Mouse (Mus musculus) heart, adult 8-10 months (tissue): ENCODE data around the gene Smim26. TPM values are rescaled to one million over a fixed set of nuclear protein-coding genes. Genes with fewer than 3 reads are reported as not detected.
"Not testable (repeated sequence)": the region's sequence is repeated elsewhere in the genome, so short reads cannot be mapped to it uniquely, and the experiment has no call there.

ENCODE experiments used
- DNase-seq: peaks from one replicate; pipeline ENCODE4 v3.0.0; 2022; ENCODE audit warnings: low spot score
- total RNA-seq, 4 experiments: library from RNA; stranded (reverse); gene quantifications; 2 replicates each; pipeline ENCODE4 v1.2.4; 2022

The Smim26 gene
- 100 to 1,000 TPM in 1 of 4 experiments, 10 to 100 TPM in 3; 84.8 to 108 (median 94.5) TPM for total RNA-seq

DNA sequence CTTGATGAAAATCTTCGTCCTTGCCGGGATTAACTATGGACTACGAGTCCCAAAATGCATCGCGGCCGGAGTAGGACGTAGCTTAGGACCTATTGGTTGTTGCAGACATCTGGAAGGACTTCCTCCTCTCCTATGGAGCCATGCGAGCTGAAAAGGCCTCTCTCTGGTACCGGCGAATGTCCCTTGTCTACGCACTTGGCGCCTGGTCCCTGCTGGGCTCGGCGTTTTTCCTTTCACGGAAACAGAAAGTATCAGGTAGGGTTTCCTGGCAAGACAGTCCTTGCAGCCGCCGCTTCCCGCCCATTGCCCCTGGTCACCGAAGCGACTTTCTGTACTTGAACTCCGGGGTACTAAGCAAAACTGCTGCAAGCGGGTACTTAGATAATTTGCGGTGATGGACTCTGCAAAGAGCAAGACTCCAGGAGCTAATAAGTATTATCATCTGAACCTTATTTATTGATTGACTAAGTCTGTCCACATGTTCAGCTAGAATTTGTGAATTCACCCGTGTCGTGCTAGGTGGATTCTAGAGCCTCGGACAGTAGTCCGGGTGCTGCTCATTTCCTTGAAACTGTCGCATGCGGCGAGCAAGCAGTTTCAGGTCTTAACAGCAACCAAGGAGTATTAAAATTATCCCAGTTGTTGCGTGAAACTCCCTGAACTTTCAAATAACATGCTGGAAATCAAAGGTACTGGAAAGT is at the start of gene Smim26:
Smim26 (plus strand) TSS at position 104 of the 701 bp plus-strand sequence.
- DNase-seq = peak; percentile 78

DNA sequence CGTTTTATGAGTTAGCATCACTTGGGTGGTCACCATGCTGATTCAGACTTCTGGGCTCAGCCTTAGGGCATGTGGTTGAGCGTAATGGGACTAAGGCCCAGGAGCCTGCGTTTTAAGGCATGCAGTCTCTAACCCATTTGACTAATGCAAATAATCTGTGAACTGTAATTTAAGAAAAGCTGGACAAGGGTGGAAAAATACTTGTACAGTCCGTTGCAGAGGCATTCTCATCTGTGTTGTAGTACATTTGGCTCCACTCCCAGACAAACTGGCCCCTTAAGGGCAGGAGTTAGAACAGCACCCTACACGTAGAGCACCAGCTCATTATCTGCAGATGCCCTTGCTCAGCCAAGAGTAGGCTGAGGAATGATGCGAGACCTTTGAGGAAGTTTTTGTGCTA is 49.2 kb upstream of the Smim26 start:
- DNase-seq = no peak

DNA sequence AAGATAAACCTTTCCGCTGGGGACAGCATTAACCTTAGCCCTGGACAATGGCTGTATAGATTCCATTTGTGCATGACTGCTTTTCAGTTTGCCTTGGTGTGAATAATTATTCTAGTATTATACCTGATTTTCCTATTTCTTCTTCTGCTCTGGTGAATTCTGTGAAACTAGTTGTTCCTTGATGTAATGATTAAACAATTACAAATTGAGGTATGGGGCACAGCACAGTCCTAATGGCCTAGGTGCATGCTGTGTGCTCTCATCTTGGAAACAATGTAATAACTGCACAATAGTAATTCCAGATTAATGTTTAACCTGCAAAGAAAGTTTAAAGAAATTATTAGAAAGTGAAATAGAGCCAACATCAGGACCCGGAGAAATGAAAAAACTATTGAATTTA is 48.8 kb upstream of the Smim26 start:
- DNase-seq = no peak

DNA sequence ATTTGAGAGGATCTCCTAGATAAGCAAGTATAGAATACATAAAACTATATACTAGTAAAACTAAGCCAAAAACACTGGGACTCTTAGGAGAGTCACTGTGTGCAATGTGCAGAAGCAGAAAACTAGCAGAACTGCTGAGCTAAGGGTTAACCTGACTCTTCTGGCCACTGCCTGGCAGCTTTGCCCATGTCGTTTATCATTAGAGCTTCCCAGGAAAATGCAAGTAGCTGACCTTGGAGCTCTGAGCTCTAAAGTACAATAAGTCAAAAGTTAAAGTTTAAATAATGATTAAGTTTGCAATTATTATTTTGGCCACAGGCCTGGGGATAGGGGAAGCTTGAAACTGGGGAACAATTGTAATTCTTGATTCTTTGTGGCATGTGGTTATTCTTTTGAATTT is 48.4 kb upstream of the Smim26 start:
- no peak for DNase-seq

DNA sequence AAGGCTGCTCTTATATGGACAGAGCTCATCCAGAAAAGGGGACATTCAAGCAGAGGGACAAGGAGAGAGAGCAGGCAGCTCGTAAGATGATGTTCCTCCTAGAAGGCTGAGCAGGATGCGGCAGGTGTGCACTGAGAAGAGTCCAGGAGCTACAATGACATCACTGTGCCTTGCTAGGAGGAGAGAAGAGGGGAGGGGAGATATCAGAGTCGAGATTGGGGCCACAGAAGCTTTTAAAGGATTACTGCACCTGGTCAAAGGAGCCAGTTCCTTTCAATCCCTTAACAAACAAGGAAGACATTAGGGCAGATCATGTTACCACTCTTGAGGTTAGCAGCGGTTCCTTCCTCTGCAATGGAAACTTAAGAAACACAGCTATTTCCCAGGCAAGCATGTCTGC is 46.3 kb upstream of the Smim26 start:
- no peak for DNase-seq

DNA sequence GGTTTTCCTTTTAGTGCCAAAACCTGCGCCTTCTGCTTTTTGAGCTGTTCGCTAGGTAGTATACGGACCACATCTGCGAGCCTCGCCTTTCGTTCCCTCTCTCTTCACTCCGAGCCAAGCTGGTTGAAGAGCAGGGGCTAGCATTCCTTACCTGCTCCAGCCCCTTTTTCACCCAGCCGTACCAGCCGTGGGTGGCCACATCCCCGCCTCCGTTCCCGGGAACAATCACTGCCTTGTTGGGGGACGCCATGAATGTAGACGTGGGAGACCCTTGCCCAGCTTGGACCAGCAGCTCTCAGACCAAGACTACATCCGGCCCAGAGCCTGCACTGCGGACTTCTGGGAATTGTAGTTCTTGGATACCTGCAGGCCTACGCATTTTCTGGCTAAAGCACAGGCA is 43.3 kb upstream of the Smim26 start, which contains the start of gene Rbbp9:
Rbbp9 (minus strand) TSS at position 341 of the 400 bp plus-strand sequence.
- DNase-seq = peak; percentile 59

DNA sequence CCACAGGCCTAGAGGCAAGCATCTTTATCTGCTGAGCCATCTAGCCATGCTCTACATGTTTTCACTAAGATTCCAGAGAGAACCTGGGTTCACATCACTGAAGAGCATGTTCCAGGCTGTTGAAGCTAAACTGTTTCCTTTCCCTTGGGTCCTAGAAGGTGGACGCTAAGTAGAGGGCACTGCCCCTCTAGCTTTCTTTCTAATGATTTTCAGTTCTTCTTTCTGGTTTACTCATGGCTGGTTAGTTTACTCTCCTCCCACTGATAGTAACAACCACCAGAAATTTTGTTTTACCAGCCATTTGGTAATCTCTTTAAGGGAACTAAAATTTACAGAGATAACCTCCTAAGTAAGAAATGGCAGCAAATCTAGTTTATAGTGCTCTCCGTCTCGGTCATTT is 39.9 kb upstream of the Smim26 start:
- no peak for DNase-seq

DNA sequence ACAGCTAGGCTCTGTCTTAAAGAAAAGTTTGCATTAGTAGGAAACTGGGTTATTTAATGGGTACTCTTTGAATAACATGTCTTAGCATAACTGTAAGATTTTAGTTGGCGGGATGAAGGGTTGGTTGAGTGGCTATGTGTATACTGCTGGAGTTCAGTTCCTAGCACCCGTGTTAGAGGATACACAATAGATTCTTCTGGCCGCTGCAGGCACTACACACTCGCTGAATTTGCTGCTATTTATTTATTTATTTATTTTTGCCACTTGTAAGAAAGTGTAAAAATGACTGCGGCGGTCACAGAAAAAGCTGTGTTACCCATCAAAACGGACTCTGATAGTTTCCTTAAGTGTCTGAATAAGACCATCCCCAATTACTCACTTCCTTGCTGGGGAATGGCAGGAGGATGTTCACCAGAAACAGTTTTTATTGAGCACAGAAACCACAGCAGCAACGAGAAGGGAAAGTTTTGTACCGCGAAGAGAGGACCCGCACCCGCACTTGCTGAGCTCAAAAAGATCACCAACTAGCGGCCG is 38.5 kb upstream of the Smim26 start:
- no peak for DNase-seq

DNA sequence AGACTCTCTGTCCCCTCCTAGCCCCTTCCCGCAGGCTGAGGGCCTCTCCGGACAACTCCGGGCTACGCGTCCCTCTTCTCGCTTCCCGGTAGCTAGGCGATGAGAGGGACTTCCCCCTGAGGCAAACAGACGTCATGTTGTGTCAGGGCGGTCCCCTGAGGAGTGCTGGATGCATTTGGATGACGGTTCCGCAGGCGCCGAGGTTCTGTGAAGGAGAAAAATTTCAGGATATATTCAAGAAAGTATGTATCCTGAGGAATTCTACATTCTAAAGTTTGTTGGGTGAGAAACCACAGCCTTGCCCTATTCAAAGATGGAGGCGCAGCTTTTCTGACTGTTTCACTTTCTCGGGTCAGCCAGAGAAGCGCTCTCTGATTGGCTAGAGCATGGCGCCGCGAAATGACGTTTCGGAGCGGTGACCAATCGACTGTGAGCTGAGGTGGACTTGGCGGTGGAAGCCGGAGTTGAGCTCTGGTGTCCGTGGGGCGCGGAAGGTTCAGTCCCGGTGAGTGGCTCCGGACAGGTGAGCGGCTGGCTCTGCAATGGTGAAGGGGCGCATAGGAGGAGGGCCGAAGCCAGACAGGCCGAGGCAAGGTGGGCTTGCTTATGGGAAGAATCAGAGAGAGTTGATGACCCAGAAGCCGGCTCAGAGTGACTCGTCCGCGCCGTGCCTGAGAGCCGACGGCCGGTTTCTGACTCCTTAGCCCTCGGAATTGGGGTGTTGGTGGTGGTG is 37.9 kb upstream of the Smim26 start, which contains the start of gene Sec23b:
Sec23b (plus strand) TSS at position 410 of the 733 bp plus-strand sequence.
- peak; percentile 99 for DNase-seq

DNA sequence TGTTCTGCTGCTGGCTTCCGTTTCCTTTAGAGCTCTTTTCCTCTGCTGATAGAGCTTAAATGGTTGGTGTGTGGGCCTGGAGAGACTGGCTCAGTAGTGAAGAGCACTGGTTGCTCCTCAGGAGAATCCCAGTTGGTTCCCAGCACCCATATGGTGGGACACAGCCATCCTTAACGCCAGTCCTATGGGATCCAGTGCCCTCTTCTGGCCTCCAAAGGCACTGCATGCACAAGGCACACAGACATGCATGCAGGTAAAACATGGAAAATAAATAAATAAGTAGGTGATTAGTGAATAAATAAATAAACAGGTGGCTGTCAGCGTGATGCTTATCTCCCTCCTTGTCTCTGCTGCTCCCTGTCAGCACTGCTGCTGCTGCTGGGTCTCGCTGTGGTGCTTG is 5.1 kb upstream of the Smim26 start:
- no peak for DNase-seq

DNA sequence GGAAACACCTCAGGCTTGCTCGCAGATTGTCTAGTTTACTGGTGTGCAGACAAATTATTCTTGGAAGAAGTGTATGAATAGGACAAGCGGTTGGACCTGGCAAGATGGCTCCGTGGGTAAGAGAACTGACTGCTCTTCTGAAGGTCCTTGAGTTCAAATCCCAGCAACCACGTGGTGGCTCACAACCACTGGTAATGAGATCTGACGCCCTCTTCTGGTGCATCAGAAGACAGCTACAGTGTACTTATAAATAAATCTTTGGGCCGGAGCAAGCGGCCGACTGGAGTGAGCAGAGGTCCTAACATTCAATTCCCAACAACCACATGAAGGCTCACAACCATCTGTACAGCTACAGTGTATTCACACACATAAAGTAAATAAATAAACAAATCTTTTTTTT is 818 bp upstream of the Smim26 start:
- DNase-seq = not testable (repeated sequence)

DNA sequence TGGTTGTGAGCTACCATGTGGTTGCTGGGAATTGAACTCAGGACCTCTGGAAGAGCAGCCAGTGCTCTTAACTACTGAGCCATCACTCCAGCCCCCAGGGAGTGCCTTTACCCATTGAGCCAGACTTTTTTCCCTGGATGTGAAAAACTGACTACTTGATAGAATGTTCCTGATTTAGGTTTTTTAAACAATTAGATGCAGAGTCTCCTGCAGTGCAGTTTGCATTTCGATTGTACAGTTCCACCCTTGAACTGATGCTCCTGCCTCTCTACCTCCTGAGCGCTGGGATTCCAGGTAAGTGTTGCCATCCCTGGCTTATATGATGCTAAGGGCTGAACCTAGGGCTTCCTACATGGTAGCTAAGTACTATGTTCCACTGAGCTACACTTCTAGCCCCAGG is 4.2 kb downstream of the Smim26 start:
- no peak for DNase-seq

DNA sequence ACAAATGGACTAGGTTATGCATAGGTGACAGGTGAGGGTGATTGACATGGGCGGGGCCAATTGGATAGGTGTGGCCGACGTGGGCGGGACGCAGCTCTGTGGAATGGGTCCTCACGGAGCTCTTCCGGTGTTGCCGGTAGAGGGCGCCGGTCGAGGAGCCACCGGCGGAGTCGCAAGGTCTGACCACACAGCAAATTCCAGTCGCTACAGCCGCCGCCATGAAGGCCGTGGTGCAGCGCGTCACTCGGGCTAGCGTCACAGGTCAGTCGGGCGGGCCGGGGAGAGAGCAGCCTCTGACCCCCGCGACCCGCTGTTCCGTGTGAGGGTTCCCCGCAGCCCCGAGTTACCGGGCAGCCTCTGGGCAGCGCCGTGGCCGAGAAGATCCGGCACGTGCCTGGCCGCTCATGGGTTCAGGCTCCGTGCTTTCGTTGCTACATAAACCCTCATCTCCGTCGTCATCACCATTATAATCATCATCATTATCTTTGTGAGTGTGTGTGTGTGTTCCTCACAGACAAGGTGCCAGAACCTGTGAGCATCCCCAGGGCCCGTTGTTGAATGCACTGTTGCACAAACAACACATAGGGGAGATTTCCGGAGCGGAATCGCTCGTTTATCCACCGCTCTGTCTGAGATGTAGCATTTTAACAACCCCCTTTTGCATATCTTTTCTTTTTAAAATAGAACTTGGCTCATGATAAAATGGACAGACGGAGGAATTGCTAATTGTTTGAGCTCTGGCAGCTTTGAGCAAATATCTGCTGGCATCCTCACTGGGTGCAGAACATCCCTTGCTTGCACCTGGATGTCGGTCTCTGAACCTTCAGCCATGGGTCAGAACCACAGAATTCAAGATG is 6.2 kb downstream of the Smim26 start, which contains the start of gene Dtd1:
Dtd1 (plus strand) TSS at position 67 of the 857 bp plus-strand sequence.
- peak; percentile 81 for DNase-seq

DNA sequence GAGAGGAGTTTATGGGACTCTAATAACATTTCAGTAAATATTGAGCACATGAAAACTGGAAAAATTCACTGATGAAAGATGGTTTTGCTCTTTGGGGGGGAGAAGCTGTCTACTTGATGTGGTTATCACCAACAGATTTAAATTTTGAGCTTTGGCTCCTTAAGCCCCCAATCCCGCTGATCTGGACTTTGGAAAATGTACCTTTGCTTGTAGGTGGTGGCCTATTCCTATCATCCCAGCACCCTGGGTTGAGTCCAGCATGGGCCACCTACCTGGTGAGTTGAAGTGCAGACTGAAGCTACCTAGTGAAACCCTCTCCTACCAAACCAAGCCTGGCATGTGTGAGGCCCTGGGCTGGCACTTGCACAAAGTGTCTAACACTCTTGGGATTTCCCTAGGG is 7.7 kb downstream of the Smim26 start:
- no peak for DNase-seq

DNA sequence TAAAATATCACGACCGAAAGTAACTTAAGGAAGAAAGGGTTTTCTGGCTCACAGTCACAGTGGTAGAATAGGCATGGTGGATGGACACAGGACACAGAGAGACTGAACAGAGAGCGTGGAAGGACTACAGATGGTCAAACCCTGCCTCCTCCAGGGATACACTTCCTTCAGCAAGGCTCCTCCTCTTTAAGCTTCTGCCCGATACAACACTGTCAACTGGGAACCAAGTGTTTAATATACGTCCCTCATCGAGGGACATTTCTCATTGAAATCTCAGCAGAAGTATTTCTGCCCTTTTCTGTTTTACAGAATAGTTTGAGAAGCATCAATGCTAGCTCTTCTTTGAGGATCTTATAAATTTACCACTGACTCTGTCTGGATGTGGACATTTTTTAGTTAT is 20.1 kb downstream of the Smim26 start:
- no peak for DNase-seq

DNA sequence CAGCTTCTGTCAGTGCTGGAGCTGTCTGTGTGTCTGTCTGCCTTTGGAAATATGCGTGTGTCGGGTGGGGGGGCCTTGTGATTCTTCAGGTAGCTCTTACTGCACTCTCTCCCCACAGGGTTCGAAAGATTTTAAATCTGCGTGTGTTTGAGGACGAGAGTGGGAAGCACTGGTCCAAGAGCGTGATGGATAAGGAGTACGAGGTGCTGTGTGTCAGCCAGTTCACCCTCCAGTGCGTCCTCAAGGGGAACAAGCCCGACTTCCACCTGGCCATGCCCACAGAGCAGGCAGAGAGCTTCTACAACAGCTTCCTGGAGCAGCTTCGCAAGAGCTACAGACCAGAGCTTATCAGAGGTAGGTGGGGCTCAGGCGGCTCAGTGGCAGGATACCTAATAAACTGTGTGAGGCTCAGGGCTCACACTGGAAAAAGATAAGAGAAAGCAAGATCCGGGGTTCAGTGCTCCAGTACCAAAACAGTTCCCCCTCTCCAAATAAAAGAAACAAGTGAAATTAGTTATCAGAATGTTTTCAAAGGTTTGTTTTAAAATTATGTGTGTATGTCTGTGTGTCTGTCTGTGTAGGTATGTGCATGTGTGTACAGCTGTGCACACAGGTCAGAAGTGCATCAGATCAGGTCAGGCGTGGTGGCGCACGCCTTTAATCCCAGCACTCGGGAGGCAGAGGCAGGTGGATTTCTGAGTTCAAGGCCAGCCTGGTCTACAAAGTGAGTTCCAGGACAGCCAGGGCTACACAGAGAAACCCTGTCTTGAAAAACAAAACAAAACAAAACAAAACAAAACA is 23.4 kb downstream of the Smim26 start:
- no peak for DNase-seq

DNA sequence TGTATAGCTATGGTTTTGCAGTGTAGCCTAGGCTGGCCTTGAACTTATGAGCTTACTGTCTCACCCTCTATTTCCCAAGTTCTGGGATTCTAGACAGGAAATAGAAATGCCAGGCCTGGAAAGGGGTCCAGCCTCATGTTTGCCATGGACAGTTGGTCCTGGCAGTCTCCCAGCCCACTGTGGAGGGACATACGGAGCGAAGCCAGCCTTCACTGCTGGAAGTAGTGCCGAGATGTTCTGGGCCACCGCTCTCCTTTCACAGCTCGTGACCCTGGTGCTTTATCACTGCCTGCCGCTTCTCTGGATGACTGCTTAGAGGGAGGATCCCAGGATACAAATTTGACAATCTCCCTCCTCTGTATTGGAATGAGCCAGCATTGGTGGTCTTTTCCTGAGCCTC is 27.6 kb downstream of the Smim26 start:
- DNase-seq = no peak

DNA sequence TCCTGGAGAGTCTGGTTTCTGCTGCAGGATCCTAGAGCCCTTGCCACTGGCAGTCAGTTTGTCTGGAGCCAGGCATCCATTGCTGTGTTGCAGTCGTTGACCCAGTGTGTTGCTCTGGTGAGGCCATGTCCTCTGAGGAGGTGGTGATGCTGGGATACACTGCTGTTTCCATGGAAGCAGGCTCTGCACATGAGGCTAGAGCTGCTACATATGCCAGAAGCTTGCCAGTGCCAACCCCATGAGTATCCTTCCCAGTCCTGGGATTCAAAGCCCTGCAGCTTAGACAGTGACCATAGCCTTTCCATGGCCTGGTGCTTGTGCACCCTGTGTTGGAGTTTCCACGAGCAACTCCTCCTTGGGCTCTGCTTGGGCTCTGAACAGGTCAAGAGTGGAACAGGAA is 39.7 kb downstream of the Smim26 start:
- no peak for DNase-seq

DNA sequence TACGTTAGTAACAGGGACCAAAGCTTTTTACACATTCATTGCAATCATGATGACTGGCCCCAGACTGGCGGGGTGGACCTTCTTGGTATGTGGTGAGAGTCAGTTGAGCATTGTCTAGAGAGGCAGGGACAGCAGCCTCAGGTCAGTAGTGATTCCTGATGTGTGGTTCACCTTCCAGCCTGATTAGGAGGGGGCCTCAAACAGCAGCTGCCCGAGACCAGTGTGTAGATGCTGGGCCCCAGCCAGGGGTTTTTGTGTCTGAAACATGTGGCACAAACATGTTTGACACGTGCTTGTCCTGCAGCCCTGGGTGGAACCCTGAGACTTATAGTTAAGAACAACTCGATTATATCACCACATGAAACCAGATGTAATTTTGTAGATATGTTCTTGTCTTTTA is 40.4 kb downstream of the Smim26 start:
- DNase-seq = no peak

DNA sequence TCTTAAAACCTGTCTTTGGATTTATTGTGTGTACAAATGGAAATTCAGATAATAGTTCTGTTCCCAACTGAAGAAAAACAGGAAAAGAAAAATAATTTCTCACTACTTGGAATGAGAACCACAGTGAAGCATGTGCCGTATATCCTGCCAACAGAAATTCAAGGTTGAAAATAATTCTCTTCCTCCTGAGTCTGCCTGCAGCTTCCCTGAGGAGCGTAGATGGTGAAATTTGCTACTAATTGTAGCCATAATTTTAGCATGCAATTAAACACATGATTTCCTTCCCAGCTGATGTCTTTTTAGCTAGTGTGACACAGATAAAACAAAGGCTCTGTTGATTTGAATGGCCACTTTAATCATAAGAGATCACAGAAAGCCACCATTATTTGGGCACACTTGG is 40.9 kb downstream of the Smim26 start:
- DNase-seq = no peak
